Mouse (Mus musculus) intestine, embryonic 15.5 days (tissue): ENCODE measurements around the gene St5. TPM values are rescaled to one million over a fixed set of nuclear protein-coding genes. Genes with fewer than 3 reads are reported as not detected.

Experiments
- ATAC-seq: fragments of 200-750 bp; cut with Nextera tagmentation; 2 replicates; pipeline ENCODE4 v1.8.0; 2017; ENCODE audit warnings: moderate TSS enrichment, moderate library complexity
- H3K27ac ChIP-seq: fragments of 300-500 bp; sonication (generic); 2 replicates; pipeline ENCODE4 v1.5.1; 2015; ENCODE audit warnings: mild to moderate bottlenecking, inconsistent platforms
- H3K27me3 ChIP-seq: fragments of 300-500 bp; sonication (generic); replicated peaks from 2 replicates; pipeline ENCODE4 v1.6.1; 2015; ENCODE audit warnings: inconsistent platforms
- H3K36me3 ChIP-seq: fragments of 300-500 bp; sonication (generic); 2 replicates; pipeline ENCODE4 v1.6.1; 2015; ENCODE audit warnings: inconsistent platforms
- H3K4me1 ChIP-seq: fragments of 300-500 bp; sonication (generic); replicated peaks from 2 replicates; pipeline ENCODE4 v1.6.1; 2015; ENCODE audit warnings: inconsistent platforms
- H3K4me2 ChIP-seq: fragments of 300-500 bp; sonication (generic); replicated peaks from 2 replicates; pipeline ENCODE4 v1.6.1; 2015; ENCODE audit warnings: mild to moderate bottlenecking, inconsistent platforms
- H3K4me3 ChIP-seq: fragments of 300-500 bp; sonication (generic); replicated peaks from 2 replicates; pipeline ENCODE4 v1.5.1; 2015; ENCODE audit warnings: inconsistent platforms
- H3K9ac ChIP-seq: fragments of 300-500 bp; sonication (generic); 2 replicates; pipeline ENCODE4 v1.6.1; 2015; ENCODE audit warnings: inconsistent platforms
- H3K9me3 ChIP-seq: fragments of 300-500 bp; sonication (generic); 2 replicates; pipeline ENCODE4 v1.6.1; 2016; ENCODE audit warnings: inconsistent platforms
- WGBS: fragments of 180-500 bp; shearing (Covaris S2); methylation state at CpG from one replicate; pipeline ENCODE4 v1.1.7; 2015; 5-methylcytosine and 5-hydroxymethylcytosine counted together
- polyA plus RNA-seq: library from polyadenylated mRNA; unstranded; fragments of >200 nt; fragmentation: Nextera tagmentation; extraction: Ambion mirVana; gene quantifications from 2 replicates; pipeline ENCODE4 v1.2.1, GENCODE M21; 2015

St5 gene
- polyA plus RNA-seq, 1 experiment from 2014 or later, result 64.4 TPM

DNA sequence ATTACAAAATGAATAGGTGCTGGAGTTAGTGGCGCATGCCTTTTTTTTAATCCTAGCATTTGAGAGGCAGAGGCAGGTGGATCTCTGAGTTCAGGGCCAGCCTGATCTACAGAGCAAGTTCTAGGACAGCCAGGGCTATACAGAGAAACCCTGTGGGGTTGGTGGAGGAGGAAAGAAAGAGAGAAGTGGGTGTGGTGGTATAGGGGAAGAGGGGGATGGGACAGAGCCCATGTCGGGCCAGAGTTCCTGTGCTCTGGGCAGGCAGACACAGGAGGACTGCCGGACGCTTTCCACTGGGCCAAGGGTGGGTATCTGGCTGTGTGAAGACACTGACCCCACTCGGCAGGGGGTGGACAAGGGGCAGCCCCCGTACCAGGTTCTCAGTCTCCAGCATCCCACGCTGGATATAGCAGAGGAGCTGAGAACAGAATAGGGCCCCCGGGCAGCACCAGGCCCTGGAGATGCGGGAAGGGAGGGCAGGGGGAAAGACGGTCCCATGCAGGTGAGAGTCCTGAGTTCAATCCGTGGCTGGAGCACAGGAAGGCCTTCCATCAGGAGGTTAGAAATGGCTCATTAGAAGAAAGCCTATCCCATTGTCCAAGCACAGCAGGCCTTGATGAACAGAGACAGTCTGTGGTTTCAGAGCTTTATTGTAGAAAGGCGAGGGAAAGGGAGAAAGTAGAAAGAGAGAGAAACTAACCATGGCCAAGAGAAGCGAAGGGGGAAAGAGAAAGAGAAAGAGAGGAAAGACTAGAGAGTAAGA is 8.6 kb downstream of the St5 start:
- no peak overlapping the region for H3K27ac ChIP-seq
- no peak for ATAC-seq

DNA sequence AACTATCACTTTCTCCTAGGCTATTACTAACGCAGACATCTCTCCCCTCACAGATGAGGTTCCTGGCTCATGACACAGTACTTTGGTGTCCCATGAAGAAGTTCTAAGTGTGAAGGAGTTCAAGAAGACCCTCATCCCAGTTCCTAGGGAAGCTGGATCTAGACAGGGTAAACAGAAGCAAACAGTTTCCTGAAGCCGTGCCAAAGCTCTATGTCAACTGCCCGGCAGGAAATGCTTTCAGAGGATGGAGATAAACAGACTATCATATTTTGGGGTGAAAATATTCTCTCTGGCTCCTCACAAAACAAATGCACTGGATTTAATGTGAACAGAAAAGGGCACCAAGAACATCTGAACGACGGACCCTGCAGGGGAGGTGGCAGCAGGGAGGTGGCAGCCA is 12.4 kb downstream of the St5 start:
- Histone ChIP-seq H3K27ac (0 out of 2 replicates have a peak overlapping the region, but pooled peaks have one; percentile 27), H3K4me3 (no peak overlapping the region), H3K27me3 (no peaks in the 10 kb centered on the region), H3K4me1 (0 out of 2 replicates have a peak, but pooled peaks cover 4% of the 10 kb centered on the region), H3K9ac (no peak overlapping the region), H3K36me3 (no peaks in the 10 kb centered on the region), H3K4me2 (no peak overlapping the region), H3K9me3 (no peaks in the 10 kb centered on the region)
- WGBS, result 65% methylated on average over 5 of the region's 5 CpGs
- no peak; the same call in 1 of the 2 replicates for ATAC-seq

More for the DNA sequence above, 8.6 kb downstream of the St5 start:
- Histone ChIP-seq H3K4me3 (no peak overlapping the region), H3K36me3 (no peaks in the 10 kb centered on the region), H3K9me3 (no peaks in the 10 kb centered on the region), H3K27me3 (no peaks in the 10 kb centered on the region), H3K4me1 (0 out of 2 replicates have a peak, but pooled peaks cover 4% of the 10 kb centered on the region), H3K4me2 (no peak overlapping the region), H3K9ac (no peak overlapping the region)
- 88% methylated on average over 13 of the region's 13 CpGs for WGBS

DNA sequence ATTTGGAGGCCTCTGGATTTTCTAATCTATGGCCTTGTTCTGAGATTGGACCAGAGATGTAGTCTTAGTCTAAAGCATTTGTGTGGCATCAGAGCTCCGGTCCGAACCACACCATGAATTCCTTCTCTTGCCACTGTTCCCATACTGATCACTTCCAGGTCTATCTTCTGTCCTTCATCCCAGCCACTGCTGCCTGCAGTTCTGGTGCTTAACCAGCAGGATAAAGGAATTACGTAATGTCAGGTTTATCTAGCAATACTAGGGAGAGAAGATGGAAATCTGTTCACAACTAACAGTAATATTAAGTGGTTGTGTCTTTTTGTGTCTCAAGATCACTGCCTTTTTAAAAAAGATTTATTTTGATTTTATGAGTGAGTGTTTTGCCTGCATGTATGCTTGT is 13.3 kb downstream of the St5 start:
- 0 out of 2 replicates have a peak, but pooled peaks cover 4% of the 10 kb centered on the region for H3K4me1 ChIP-seq
- no peaks in the 10 kb centered on the region for H3K27me3 ChIP-seq
- no peaks in the 10 kb centered on the region for H3K36me3 ChIP-seq
- H3K27ac ChIP-seq, result no peak overlapping the region
- H3K4me2 ChIP-seq, result no peak overlapping the region
- whole genome bisulfite sequencing, result 90% methylated on average over 3 of the region's 3 CpGs
- no peak for ATAC-seq
- no peak overlapping the region for H3K4me3 ChIP-seq
- H3K9ac ChIP-seq, result no peak overlapping the region
- no peaks in the 10 kb centered on the region for H3K9me3 ChIP-seq

DNA sequence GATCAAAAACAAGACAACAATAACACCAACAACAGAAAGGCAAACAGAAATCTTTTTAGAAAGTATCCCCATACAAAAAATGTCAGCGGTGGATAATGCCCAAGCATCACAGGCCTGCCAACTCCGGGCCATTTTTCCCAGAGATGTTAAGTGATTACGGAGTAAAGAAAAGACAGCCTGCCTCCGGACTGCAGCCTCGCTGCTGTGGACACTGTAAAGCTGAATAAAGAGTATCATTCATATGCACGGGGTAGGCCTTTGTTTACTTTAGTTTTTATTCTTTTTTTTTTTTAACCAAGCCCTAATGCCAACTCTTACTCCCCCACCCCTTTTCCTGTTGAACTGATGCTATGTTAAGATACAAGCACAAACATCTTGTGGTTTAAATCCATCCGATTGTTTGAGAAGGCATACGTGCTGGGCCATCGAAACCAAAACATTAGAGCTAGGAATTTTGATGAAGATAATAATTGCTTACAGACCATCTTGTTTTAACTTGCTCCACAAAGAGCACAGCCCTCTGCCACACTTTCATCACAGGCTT is 16.7 kb downstream of the St5 start:
- no peaks in the 10 kb centered on the region for H3K36me3 ChIP-seq
- no peak overlapping the region for H3K27ac ChIP-seq
- H3K4me1 ChIP-seq, result 0 out of 2 replicates have a peak, but pooled peaks cover 4% of the 10 kb centered on the region
- H3K9me3 ChIP-seq, result no peaks in the 10 kb centered on the region
- ATAC-seq, result no peak
- H3K9ac ChIP-seq, result no peak overlapping the region
- H3K27me3 ChIP-seq, result no peaks in the 10 kb centered on the region
- H3K4me2 ChIP-seq, result no peak overlapping the region
- H3K4me3 ChIP-seq, result no peak overlapping the region
- 44% methylated on average over 9 of the region's 9 CpGs for WGBS

DNA sequence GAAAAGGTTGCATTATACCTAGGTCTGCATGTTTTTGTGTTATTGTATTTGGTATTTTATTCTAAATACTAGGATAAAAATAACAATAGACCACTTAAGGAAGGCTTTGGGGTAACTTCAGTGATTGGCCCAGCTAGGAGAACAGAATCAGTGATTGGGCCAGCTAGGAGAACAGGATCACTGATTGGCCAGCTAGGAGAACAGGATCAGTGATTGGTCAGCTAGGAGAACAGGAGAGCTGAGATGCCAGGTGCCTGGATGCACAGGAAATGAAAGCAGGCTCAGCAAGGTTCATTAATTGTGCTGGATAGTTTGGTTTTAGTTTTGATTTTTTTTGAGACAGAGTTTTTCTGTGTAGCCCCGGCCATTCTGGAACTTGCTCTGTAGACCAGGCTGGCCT is 22.5 kb downstream of the St5 start:
- H3K27ac ChIP-seq, result no peak overlapping the region
- H3K27me3 ChIP-seq, result no peaks in the 10 kb centered on the region
- WGBS, result 100% methylated on average over 1 of the region's 1 CpGs
- H3K9me3 ChIP-seq, result no peaks in the 10 kb centered on the region
- no peaks in the 10 kb centered on the region for H3K4me1 ChIP-seq
- no peak for ATAC-seq
- H3K9ac ChIP-seq, result no peak overlapping the region
- no peaks in the 10 kb centered on the region for H3K36me3 ChIP-seq
- H3K4me2 ChIP-seq, result no peak overlapping the region
- H3K4me3 ChIP-seq, result no peak overlapping the region

DNA sequence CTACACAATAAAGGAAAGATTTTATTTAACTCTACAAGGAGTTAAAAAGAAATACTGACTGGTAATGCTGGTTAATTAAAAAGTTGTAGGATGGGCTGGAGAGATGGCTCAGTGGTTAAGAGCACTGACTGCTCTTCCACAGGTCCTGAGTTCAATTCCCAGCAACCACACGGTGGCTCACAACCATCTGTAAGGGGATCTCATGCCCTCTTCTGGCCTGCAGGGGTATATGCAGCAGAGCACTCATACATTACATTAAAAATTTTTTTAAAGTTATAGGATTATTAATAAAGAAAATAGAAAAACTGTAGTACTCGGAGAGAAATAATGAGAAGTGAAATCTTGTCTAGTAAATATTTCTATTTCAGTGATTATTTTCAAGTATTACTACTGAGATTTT is 23.1 kb downstream of the St5 start:
- whole genome bisulfite sequencing, result 85% methylated on average over 2 of the region's 2 CpGs
- Histone ChIP-seq H3K27ac (no peak overlapping the region), H3K9ac (no peak overlapping the region), H3K4me3 (no peak overlapping the region), H3K4me1 (0 out of 2 replicates have a peak, but pooled peaks cover 5% of the 10 kb centered on the region), H3K27me3 (no peaks in the 10 kb centered on the region), H3K36me3 (no peaks in the 10 kb centered on the region), H3K9me3 (no peaks in the 10 kb centered on the region), H3K4me2 (no peak overlapping the region)
- no peak for ATAC-seq

DNA sequence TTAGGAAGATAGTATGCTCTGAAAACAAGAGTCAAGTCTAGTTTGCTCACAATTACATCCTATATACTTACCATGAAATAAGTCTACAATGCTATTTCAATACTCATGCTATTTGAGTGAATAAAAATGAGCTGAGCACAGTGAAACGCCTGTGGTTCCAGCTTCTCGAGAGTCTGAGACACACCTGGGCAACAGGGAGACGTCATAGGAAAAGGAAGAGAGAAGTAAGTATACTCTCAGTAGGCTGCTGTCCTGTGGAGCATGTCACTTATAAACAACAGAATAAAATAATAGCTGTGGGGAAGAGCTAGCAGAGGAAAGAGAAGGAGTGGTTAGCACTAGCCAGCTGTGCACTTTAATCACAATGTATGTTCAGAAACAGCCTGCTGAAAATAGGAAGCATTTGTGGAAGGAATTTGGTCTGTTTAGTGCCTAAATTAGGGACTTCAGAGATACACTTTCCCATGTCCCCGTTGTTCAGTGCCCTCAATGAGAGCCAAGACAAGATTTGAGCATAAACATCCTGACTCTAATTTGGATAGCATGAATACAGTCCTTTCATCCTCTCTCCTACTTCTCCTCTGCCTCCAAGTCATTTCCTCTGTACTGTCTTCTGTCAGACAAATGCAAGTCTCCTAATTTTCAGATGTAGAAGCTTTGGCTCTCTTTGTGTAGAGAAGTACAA is 28.3 kb downstream of the St5 start:
- no peak for ATAC-seq

DNA sequence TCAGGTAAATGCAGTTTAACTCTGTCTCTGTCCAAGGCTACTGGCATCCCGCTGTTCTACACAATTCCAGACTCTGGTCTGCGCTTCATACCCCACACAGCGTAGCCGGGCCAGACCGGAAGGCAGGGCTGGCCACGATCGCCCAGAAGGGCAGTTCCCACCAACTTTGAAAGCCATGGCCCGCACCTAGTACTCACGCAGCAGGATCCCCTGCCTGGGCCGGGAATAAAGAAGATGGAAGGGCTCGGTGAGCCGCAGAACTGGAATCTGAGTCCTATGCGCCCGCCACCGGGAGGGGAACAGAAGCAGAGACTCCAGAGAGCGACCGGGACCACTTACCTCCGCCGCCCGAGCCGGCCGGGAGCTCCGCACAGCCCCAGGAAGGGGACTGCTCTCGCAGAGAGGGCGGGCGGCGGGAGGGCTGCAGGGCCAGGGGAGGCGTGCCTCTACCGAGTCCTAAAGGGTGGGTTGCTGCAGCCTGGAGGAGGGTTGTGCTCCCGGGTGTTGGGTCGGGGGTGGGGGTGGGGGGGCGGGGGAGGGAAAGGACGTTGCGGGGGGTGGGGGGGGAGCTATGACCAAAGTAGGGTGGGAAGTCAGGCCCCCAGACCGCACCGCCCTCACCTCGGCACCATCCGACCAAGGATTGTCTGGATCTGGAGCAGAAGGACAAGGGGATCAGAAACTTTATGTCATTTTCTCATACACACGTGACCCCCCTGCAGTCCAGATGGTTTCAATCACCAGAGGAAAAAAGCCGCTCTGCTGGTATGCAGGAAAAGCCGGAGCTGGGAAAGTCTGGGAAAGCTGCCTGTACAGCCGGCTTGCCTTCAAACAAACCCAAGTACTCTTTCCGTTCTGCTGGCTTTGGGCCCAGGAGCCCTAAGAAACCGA is 31.6 kb downstream of the St5 start:
- Histone ChIP-seq H3K27ac (peak overlapping the region; percentile 98), H3K9ac (peak overlapping the region; percentile 84), H3K9me3 (no peaks in the 10 kb centered on the region), H3K4me2 (peak overlapping the region; percentile 79), H3K27me3 (no peaks in the 10 kb centered on the region), H3K36me3 (no peaks in the 10 kb centered on the region), H3K4me3 (peak overlapping the region; percentile 73), H3K4me1 (peaks cover 13% of the 10 kb centered on the region)
- peak; percentile 97 for ATAC-seq
- under 1% methylated on average over 33 of the region's 44 CpGs for WGBS

More for the DNA sequence above, 28.3 kb downstream of the St5 start:
- Histone ChIP-seq H3K27me3 (no peaks in the 10 kb centered on the region), H3K9me3 (no peaks in the 10 kb centered on the region), H3K4me2 (no peak overlapping the region), H3K27ac (0 out of 2 replicates have a peak overlapping the region, but pooled peaks have one; percentile 44), H3K4me3 (no peak overlapping the region), H3K4me1 (peaks cover 9% of the 10 kb centered on the region), H3K9ac (no peak overlapping the region), H3K36me3 (no peaks in the 10 kb centered on the region)
- WGBS, result 48% methylated on average over 4 of the region's 4 CpGs

DNA sequence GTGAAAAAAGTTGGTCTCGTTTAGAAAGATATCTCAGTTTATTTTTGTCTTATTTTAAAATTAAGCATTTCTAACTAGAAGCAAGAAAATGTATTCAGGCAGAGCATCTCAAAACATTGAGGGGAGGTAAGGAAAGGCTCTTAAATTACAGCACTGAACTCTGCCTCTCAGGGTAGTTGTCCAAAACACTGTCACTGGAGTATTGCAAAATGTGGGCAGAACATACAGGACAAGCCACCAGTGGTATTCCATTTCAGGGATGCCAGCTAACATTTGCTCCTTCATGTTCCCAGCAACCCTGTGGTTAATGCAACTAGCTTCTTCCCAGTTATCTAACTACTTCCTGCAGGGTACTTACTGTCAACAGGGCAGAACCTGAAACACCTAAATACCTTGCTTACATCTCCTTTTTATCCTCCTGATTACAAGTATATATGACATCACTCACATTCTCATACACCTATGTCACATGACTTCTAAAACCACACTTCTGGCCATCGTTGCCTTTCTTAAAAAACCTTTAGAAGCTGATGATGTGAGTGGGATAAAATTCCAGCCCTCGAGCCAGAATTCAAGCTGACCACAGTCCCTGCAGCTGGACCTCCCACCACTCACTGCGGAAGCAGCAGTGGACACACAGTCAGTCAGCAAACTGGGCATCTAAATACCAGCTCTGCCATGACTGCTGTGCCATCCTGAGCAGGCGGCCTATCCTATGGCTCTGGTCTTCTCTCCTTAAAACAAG is 33.8 kb downstream of the St5 start:
- H3K36me3 ChIP-seq, result no peaks in the 10 kb centered on the region
- peak overlapping the region; percentile 56 for H3K4me2 ChIP-seq
- H3K4me1 ChIP-seq, result peaks cover 8% of the 10 kb centered on the region
- 65% methylated on average over 5 of the region's 5 CpGs for WGBS
- H3K4me3 ChIP-seq, result peak overlapping the region; percentile 23
- H3K27me3 ChIP-seq, result no peaks in the 10 kb centered on the region
- no peaks in the 10 kb centered on the region for H3K9me3 ChIP-seq
- no peak for ATAC-seq
- no peak overlapping the region for H3K27ac ChIP-seq
- no peak overlapping the region for H3K9ac ChIP-seq

DNA sequence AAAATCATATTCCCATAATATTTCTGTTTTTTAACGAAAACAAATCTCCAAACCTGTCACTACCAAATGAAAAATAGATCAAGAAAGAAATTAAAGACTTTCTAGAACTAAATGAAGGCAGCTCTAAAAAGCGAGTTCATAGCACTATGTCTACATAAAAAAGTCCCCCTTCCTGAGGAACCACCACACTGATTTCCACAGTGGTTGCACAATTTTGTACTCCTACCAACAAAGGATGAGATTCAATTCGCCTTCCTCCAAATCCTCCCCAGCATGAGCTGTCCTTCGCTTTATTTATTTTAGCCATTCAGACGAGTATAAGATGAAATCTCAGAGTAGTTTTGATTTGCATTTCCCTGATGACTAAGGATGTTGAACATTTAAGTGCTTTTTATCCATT is 36.7 kb downstream of the St5 start:
- ATAC-seq, result no peak
- no peaks in the 10 kb centered on the region for H3K27me3 ChIP-seq
- no peak overlapping the region for H3K27ac ChIP-seq
- peaks cover 4% of the 10 kb centered on the region for H3K4me1 ChIP-seq
- no peaks in the 10 kb centered on the region for H3K36me3 ChIP-seq
- H3K4me3 ChIP-seq, result no peak overlapping the region
- H3K9ac ChIP-seq, result no peak overlapping the region
- 77% methylated on average over 5 of the region's 5 CpGs for WGBS
- no peaks in the 10 kb centered on the region for H3K9me3 ChIP-seq
- no peak overlapping the region for H3K4me2 ChIP-seq

DNA sequence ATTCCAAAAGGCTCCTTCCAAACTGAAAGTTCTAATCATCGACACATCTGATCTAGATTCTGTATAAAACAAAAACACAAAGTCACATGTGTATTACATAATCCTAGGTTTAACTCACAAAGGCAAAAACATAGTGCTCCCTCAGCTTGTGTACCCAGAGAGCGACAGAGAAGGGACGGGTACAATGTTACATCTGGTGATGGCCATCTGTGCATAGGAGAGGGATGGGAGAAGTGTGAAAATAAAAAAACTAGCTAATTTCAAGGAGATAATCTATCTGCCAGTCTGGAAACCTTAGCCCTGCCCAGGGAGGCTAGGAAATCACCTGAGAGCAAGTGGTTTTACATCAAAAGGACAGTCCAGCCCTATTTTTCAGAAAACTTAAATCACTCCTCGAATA is 40.8 kb downstream of the St5 start:
- H3K4me2 ChIP-seq, result no peak overlapping the region
- H3K4me1 ChIP-seq, result no peaks in the 10 kb centered on the region
- no peaks in the 10 kb centered on the region for H3K9me3 ChIP-seq
- H3K27me3 ChIP-seq, result no peaks in the 10 kb centered on the region
- no peak overlapping the region for H3K4me3 ChIP-seq
- H3K9ac ChIP-seq, result no peak overlapping the region
- no peak for ATAC-seq
- WGBS, result 84% methylated on average over 4 of the region's 4 CpGs
- no peak overlapping the region for H3K27ac ChIP-seq
- no peaks in the 10 kb centered on the region for H3K36me3 ChIP-seq
